Mouse (Mus musculus): ENCODE data around the gene Atp2a3. TPM values are rescaled to one million over a fixed set of nuclear protein-coding genes. Genes with fewer than 3 reads are reported as not detected.
A peak's percentile ranks its signal among the peaks of the same experiment; 100 is the strongest.

Gene Atp2a3
- polyA plus RNA-seq (2015; fragmentation: Nextera tagmentation; extraction: Ambion mirVana), result 1.3 and 1.6 TPM in 2 replicates

- 3% methylated on average over 69 of the region's 70 CpGs for WGBS
- Histone ChIP-seq H3K4me2 (peak within 1 kb of the TSS; percentile 64), H3K27ac (no peak within 1 kb of the TSS), H3K9ac (no peak within 1 kb of the TSS), H3K4me3 (peak within 1 kb of the TSS; percentile 40), H3K36me3 (no peaks in the 10 kb centered on the region), H3K4me1 (peaks cover 9% of the 10 kb centered on the region), H3K9me3 (no peaks in the 10 kb centered on the region), H3K27me3 (peaks cover 57% of the 10 kb centered on the region)
- ATAC-seq (ENCODE audit: insufficient number of reproducible peaks, insufficient read depth, low FRiP score, low TSS enrichment, low read depth), result no peak
Measured at GRCm38 (mm10) chr11:72961072-72961980, at the start of gene Atp2a3. Gene Atp2a3, plus strand, starts transcription at chr11:72961169.

- Histone ChIP-seq H3K4me2 (no peak overlapping the region), H3K4me3 (no peak overlapping the region), H3K4me1 (no peaks in the 10 kb centered on the region), H3K9me3 (no peaks in the 10 kb centered on the region), H3K27ac (no peak overlapping the region), H3K36me3 (peaks cover 84% of the 10 kb centered on the region), H3K27me3 (no peaks in the 10 kb centered on the region), H3K9ac (no peak overlapping the region)
- ATAC-seq (ENCODE audit: insufficient number of reproducible peaks, insufficient read depth, low FRiP score, low TSS enrichment, low read depth), result no peak
- 77% methylated on average over 7 of the region's 7 CpGs for WGBS
Measured at GRCm38 (mm10) chr11:72917299-72917996, 43.5 kb upstream of the Atp2a3 start.

- ATAC-seq (ENCODE audit: insufficient number of reproducible peaks, insufficient read depth, low FRiP score, low TSS enrichment, low read depth), result no peak
- no peak overlapping the region for H3K9ac ChIP-seq
- H3K27me3 ChIP-seq, result no peaks in the 10 kb centered on the region
- H3K4me2 ChIP-seq, result no peak overlapping the region
- no peaks in the 10 kb centered on the region for H3K4me1 ChIP-seq
- H3K27ac ChIP-seq, result no peak overlapping the region
- no peak overlapping the region for H3K4me3 ChIP-seq
- WGBS, result 76% methylated on average over 4 of the region's 4 CpGs
- H3K36me3 ChIP-seq, result peaks cover 68% of the 10 kb centered on the region
- H3K9me3 ChIP-seq, result no peaks in the 10 kb centered on the region
Measured at GRCm38 (mm10) chr11:72923116-72923515, 37.9 kb upstream of the Atp2a3 start.

- Histone ChIP-seq H3K4me1 (no peaks in the 10 kb centered on the region), H3K27ac (no peak overlapping the region), H3K36me3 (peaks cover 55% of the 10 kb centered on the region), H3K27me3 (no peaks in the 10 kb centered on the region), H3K9ac (no peak overlapping the region), H3K4me2 (no peak overlapping the region), H3K9me3 (no peaks in the 10 kb centered on the region), H3K4me3 (no peak overlapping the region)
- ATAC-seq (ENCODE audit: insufficient number of reproducible peaks, insufficient read depth, low FRiP score, low TSS enrichment, low read depth), result no peak
- WGBS, result 91% methylated on average over 1 of the region's 1 CpGs
Measured at GRCm38 (mm10) chr11:72924458-72924857, 36.5 kb upstream of the Atp2a3 start.

- H3K9ac ChIP-seq, result no peak overlapping the region
- no peak for ATAC-seq (ENCODE audit: insufficient number of reproducible peaks, insufficient read depth, low FRiP score, low TSS enrichment, low read depth)
- no peak overlapping the region for H3K4me3 ChIP-seq
- H3K9me3 ChIP-seq, result no peaks in the 10 kb centered on the region
- no peak overlapping the region for H3K4me2 ChIP-seq
- 62% methylated on average over 2 of the region's 2 CpGs for WGBS
- H3K4me1 ChIP-seq, result no peaks in the 10 kb centered on the region
- no peaks in the 10 kb centered on the region for H3K27me3 ChIP-seq
- peaks cover 50% of the 10 kb centered on the region for H3K36me3 ChIP-seq
- H3K27ac ChIP-seq, result no peak overlapping the region
Measured at GRCm38 (mm10) chr11:72925067-72925466, 35.9 kb upstream of the Atp2a3 start.

- Histone ChIP-seq H3K36me3 (peaks cover 43% of the 10 kb centered on the region), H3K27ac (no peak overlapping the region), H3K27me3 (no peaks in the 10 kb centered on the region), H3K4me2 (no peak overlapping the region), H3K4me3 (no peak overlapping the region), H3K9ac (no peak overlapping the region), H3K9me3 (no peaks in the 10 kb centered on the region), H3K4me1 (no peaks in the 10 kb centered on the region)
- 54% methylated on average over 13 of the region's 13 CpGs for WGBS
- no peak for ATAC-seq (ENCODE audit: insufficient number of reproducible peaks, insufficient read depth, low FRiP score, low TSS enrichment, low read depth)
Measured at GRCm38 (mm10) chr11:72926226-72926890, 34.6 kb upstream of the Atp2a3 start.

GRCm38 (mm10) chr11:72928516-72928915 lies 32.5 kb upstream of the Atp2a3 start:
- no peaks in the 10 kb centered on the region for H3K9me3 ChIP-seq
- no peaks in the 10 kb centered on the region for H3K27me3 ChIP-seq
- ATAC-seq (ENCODE audit: insufficient number of reproducible peaks, insufficient read depth, low FRiP score, low TSS enrichment, low read depth), result no peak
- no peak overlapping the region for H3K27ac ChIP-seq
- no peak overlapping the region for H3K9ac ChIP-seq
- no peak overlapping the region for H3K4me2 ChIP-seq
- no peak overlapping the region for H3K4me3 ChIP-seq
- no peaks in the 10 kb centered on the region for H3K4me1 ChIP-seq
- WGBS, result 65% methylated on average over 2 of the region's 2 CpGs
- peaks cover 26% of the 10 kb centered on the region for H3K36me3 ChIP-seq

- H3K9me3 ChIP-seq, result no peaks in the 10 kb centered on the region
- H3K4me2 ChIP-seq, result peak overlapping the region; percentile 46
- no peaks in the 10 kb centered on the region for H3K27me3 ChIP-seq
- ATAC-seq (ENCODE audit: insufficient number of reproducible peaks, insufficient read depth, low FRiP score, low TSS enrichment, low read depth), result peak; percentile 59; the same call in 1 of the 2 replicates
- no peaks in the 10 kb centered on the region for H3K36me3 ChIP-seq
- 25% methylated on average over 20 of the region's 20 CpGs for WGBS
- peak overlapping the region; percentile 55; the same call in 1 of the 2 replicates for H3K27ac ChIP-seq
- peak overlapping the region; percentile 33 for H3K4me3 ChIP-seq
- H3K9ac ChIP-seq, result peak overlapping the region; percentile 58
- H3K4me1 ChIP-seq, result peaks cover 15% of the 10 kb centered on the region; the same call in 1 of the 2 replicates
Measured at GRCm38 (mm10) chr11:72940208-72941143, 20.5 kb upstream of the Atp2a3 start.

GRCm38 (mm10) chr11:72944996-72945793 lies 15.8 kb upstream of the Atp2a3 start:
- H3K9ac ChIP-seq, result no peak overlapping the region
- H3K27me3 ChIP-seq, result no peaks in the 10 kb centered on the region
- no peak overlapping the region for H3K27ac ChIP-seq
- 44% methylated on average over 7 of the region's 7 CpGs for WGBS
- H3K9me3 ChIP-seq, result no peaks in the 10 kb centered on the region
- no peaks in the 10 kb centered on the region for H3K36me3 ChIP-seq
- H3K4me1 ChIP-seq, result peaks cover 25% of the 10 kb centered on the region
- no peak overlapping the region for H3K4me3 ChIP-seq
- H3K4me2 ChIP-seq, result no peak overlapping the region
- ATAC-seq (ENCODE audit: insufficient number of reproducible peaks, insufficient read depth, low FRiP score, low TSS enrichment, low read depth), result no peak

- WGBS, result 52% methylated on average over 6 of the region's 6 CpGs
- Histone ChIP-seq H3K27ac (no peak overlapping the region), H3K4me1 (peaks cover 18% of the 10 kb centered on the region), H3K4me2 (no peak overlapping the region), H3K9ac (no peak overlapping the region), H3K9me3 (no peaks in the 10 kb centered on the region), H3K27me3 (no peaks in the 10 kb centered on the region), H3K4me3 (no peak overlapping the region), H3K36me3 (no peaks in the 10 kb centered on the region)
- ATAC-seq (ENCODE audit: insufficient number of reproducible peaks, insufficient read depth, low FRiP score, low TSS enrichment, low read depth), result no peak
Measured at GRCm38 (mm10) chr11:72945875-72946559, 15.0 kb upstream of the Atp2a3 start.
